Mouse (Mus musculus): ENCODE measurements around the gene Elavl4.

DNA sequence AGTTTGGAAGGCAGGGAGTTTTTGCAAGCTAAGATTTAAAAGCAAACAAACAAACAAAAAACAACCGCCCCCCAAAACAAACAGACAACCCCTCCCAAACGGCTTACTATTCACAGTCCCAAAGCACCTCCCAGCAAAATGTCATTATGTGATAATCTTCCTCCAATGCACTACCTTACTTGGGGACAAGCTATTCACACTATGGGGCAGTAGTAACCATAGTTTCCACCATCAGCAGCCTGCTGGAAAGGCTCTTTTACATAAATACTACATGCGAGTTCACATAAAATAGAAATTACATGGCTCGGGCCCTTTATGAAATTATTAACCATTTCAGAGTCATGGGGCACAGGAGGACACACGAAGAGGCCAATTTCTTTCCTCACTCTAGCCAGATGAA is 141.5 kb downstream of the Elavl4 start:
- TF ChIP-seq POLR2A (IDR thresholded peaks at IDR 0.05; ENCODE audit: low read depth, low read length) (no peak), CTCF (conservative IDR thresholded peaks at IDR 0.05; ENCODE audit: insufficient read depth, insufficient read length, low read depth, low read length) (no peak)

Measured in kidney, adult 2 months (tissue).